Mouse (Mus musculus): ENCODE data around the gene Fam185a.

GRCm38 (mm10) chr5:21412056-21412455, 12.7 kb upstream of the Fam185a start:
- TF ChIP-seq CTCF (IDR thresholded peaks at IDR 0.05) (no peak), EP300 (IDR thresholded peaks at IDR 0.05) (no peak)

Data from lung, postnatal 0 days (tissue).